Mouse (Mus musculus) G1E (cell line): Measurements from ENCODE around the gene Foxn2. TPM values are rescaled to one million over a fixed set of nuclear protein-coding genes. Genes with fewer than 3 reads are reported as not detected.
"Not testable (repeated sequence)": the region's sequence is repeated elsewhere in the genome, so short reads cannot be mapped to it uniquely, and the experiment has no call there.

Experiments used
- ATAC-seq: 2 replicates; pipeline ENCODE4 v1.8.0; 2016; ENCODE audit warnings: mild to moderate bottlenecking; ENCODE audit not compliant: insufficient number of reproducible peaks, poor library complexity, low FRiP score, severe bottlenecking; ENCODE audit errors: extremely low read depth
- DNase-seq: peaks from one replicate; pipeline ENCODE4 v3.0.0; 2012; ENCODE audit warnings: low spot score
- H3K27me3 ChIP-seq: 2 replicates; pipeline ENCODE4 v1.6.1; 2012; ENCODE audit warnings: mild to moderate bottlenecking, low read length, inconsistent platforms; ENCODE audit not compliant: insufficient read depth
- H3K36me3 ChIP-seq: replicated peaks from 2 replicates; pipeline ENCODE3; 2012; ENCODE audit warnings: mild to moderate bottlenecking, inconsistent platforms
- H3K4me1 ChIP-seq: 2 replicates; pipeline ENCODE4 v1.6.1; 2012; ENCODE audit warnings: low read depth, low read length, inconsistent platforms, mixed read lengths; ENCODE audit not compliant: insufficient read depth
- H3K4me3 ChIP-seq: 2 replicates; pipeline ENCODE4 v1.5.1; 2012; ENCODE audit warnings: low read depth, mild to moderate bottlenecking, inconsistent platforms, low read length, moderate library complexity, mixed read lengths
- H3K9me3 ChIP-seq: replicated peaks from 2 replicates; pipeline ENCODE4 v1.6.1; 2012; ENCODE audit warnings: inconsistent platforms
- CTCF ChIP-seq: IDR thresholded peaks from 2 replicates; pipeline ENCODE4 v1.5.1; 2012; ENCODE audit warnings: low read depth, low read length, inconsistent platforms, mixed read lengths
- GATA1 ChIP-seq: IDR thresholded peaks from 2 replicates; pipeline ENCODE4 v1.6.1; 2012; ENCODE audit warnings: borderline replicate concordance, low read length, inconsistent platforms, mixed read lengths
- GATA2 ChIP-seq: IDR thresholded peaks from 2 replicates; pipeline ENCODE4 v1.6.1; 2012; ENCODE audit warnings: low read depth, low read length, inconsistent platforms, borderline replicate concordance
- POLR2AphosphoS5 ChIP-seq: IDR thresholded peaks from 2 replicates; pipeline ENCODE4 v1.6.1; 2012; ENCODE audit warnings: low read depth, low read length, inconsistent platforms; ENCODE audit not compliant: insufficient replicate concordance
- TAL1 ChIP-seq: conservative IDR thresholded peaks from 2 replicates; pipeline ENCODE4 v1.6.1; 2012; ENCODE audit warnings: low read depth, low read length, inconsistent platforms, mixed read lengths
- polyA plus RNA-seq: library from polyadenylated mRNA; stranded (reverse); fragments of >175 nt; gene quantifications from 2 replicates; pipeline ENCODE4 v1.2.3, GENCODE M21; 2012
- total RNA-seq, 2 experiments: library from RNA; stranded (forward) in 1 of 2; stranded (reverse) in 1 of 2; fragments of 200-1000 nt in 1 of 2; fragments of >200 nt in 1 of 2; fragmentation: Nextera tagmentation in 1 of 2; gene quantifications; 2 replicates each; pipeline ENCODE4 v1.2.3; 2014 to 2017

Gene Foxn2
- total and polyA plus RNA-seq, 3 experiments, result 18.8 to 43.9 (median 42.0) TPM

- H3K27me3 ChIP-seq, result no peaks in the 10 kb centered on the region
- DNase-seq (no peak), ATAC-seq (no peak)
- no peaks in the 10 kb centered on the region for H3K36me3 ChIP-seq
- no peaks in the 10 kb centered on the region for H3K9me3 ChIP-seq
- no peaks in the 10 kb centered on the region for H3K4me1 ChIP-seq
- no peak overlapping the region for H3K4me3 ChIP-seq
- TF ChIP-seq GATA2 (no peak), POLR2AphosphoS5 (no peak), TAL1 (no peak), CTCF (no peak), GATA1 (no peak)
Measured at GRCm38 (mm10) chr17:88421246-88421645, 19.3 kb upstream of the Foxn2 start.

GRCm38 (mm10) chr17:88430719-88431118 lies 9.8 kb upstream of the Foxn2 start:
- DNase-seq (no peak), ATAC-seq (peak; percentile 81)
- no peaks in the 10 kb centered on the region for H3K36me3 ChIP-seq
- TF ChIP-seq TAL1 (no peak), POLR2AphosphoS5 (no peak), GATA2 (no peak)
- H3K27me3 ChIP-seq, result peaks cover 3% of the 10 kb centered on the region; the same call in 1 of the 2 replicates
- H3K4me1 ChIP-seq, result peaks cover 20% of the 10 kb centered on the region
- no peaks in the 10 kb centered on the region for H3K9me3 ChIP-seq
- no peak overlapping the region for H3K4me3 ChIP-seq

GRCm38 (mm10) chr17:88431486-88431885 lies 9.0 kb upstream of the Foxn2 start:
- Histone ChIP-seq H3K36me3 (no peaks in the 10 kb centered on the region), H3K4me1 (peaks cover 20% of the 10 kb centered on the region), H3K4me3 (no peak overlapping the region), H3K9me3 (no peaks in the 10 kb centered on the region), H3K27me3 (peaks cover 3% of the 10 kb centered on the region; the same call in 1 of the 2 replicates)
- ATAC-seq (no peak), DNase-seq (no peak)
- TF ChIP-seq CTCF (no peak), POLR2AphosphoS5 (no peak), GATA1 (no peak), GATA2 (no peak), TAL1 (no peak)

GRCm38 (mm10) chr17:88431987-88432386 lies 8.5 kb upstream of the Foxn2 start:
- Histone ChIP-seq H3K9me3 (no peaks in the 10 kb centered on the region), H3K4me3 (no peak overlapping the region), H3K36me3 (no peaks in the 10 kb centered on the region), H3K27me3 (peaks cover 3% of the 10 kb centered on the region; the same call in 1 of the 2 replicates), H3K4me1 (peaks cover 20% of the 10 kb centered on the region)
- ATAC-seq, result 0 out of 2 replicates have a peak, but pooled peaks have one; percentile 25
- TF ChIP-seq POLR2AphosphoS5 (no peak), CTCF (no peak), TAL1 (no peak), GATA1 (no peak), GATA2 (no peak)
- DNase-seq, result no peak

GRCm38 (mm10) chr17:88435322-88435721 lies 5.2 kb upstream of the Foxn2 start:
- Histone ChIP-seq H3K36me3 (no peaks in the 10 kb centered on the region), H3K4me3 (no peak overlapping the region), H3K9me3 (no peaks in the 10 kb centered on the region), H3K27me3 (no peaks in the 10 kb centered on the region), H3K4me1 (peaks cover 31% of the 10 kb centered on the region)
- no peak for ATAC-seq
- DNase-seq, result no peak
- no peak for TF ChIP-seq TAL1

GRCm38 (mm10) chr17:88436284-88436683 lies 4.2 kb upstream of the Foxn2 start:
- ATAC-seq (no peak), DNase-seq (no peak)
- peaks cover 27% of the 10 kb centered on the region for H3K4me1 ChIP-seq
- no peaks in the 10 kb centered on the region for H3K9me3 ChIP-seq
- H3K36me3 ChIP-seq, result no peaks in the 10 kb centered on the region
- no peak for TF ChIP-seq GATA2
- TF ChIP-seq POLR2AphosphoS5, result no peak
- no peak for TF ChIP-seq CTCF
- no peak for TF ChIP-seq TAL1
- no peak for TF ChIP-seq GATA1
- H3K4me3 ChIP-seq, result no peak overlapping the region
- no peaks in the 10 kb centered on the region for H3K27me3 ChIP-seq

GRCm38 (mm10) chr17:88436749-88437148 lies 3.8 kb upstream of the Foxn2 start:
- not testable (repeated sequence) for H3K36me3 ChIP-seq, H3K27me3 ChIP-seq, ATAC-seq, DNase-seq, H3K4me3 ChIP-seq, H3K9me3 ChIP-seq
- H3K4me1 ChIP-seq, result peaks cover 22% of the 10 kb centered on the region
